Mouse (Mus musculus) forebrain, embryonic 11.5 days (tissue): ENCODE measurements around the gene Sik3. TPM values are rescaled to one million over a fixed set of nuclear protein-coding genes. Genes with fewer than 3 reads are reported as not detected.

Experiments used
- ATAC-seq: fragments of 200-750 bp; cut with Nextera tagmentation; replicated peaks from 2 replicates; pipeline ENCODE4 v1.8.0; 2017; ENCODE audit warnings: moderate TSS enrichment; ENCODE audit not compliant: low FRiP score
- DNase-seq: peaks from one replicate; pipeline ENCODE4 v3.0.0-alpha.2; 2017; ENCODE audit warnings: low spot score
- H3K27ac ChIP-seq: fragments of 300-500 bp; sonication (generic); 2 replicates; pipeline ENCODE4 v1.5.1; 2014; ENCODE audit warnings: low read depth, low read length
- H3K27me3 ChIP-seq: fragments of 300-500 bp; sonication (generic); 2 replicates; pipeline ENCODE4 v1.6.1; 2014; ENCODE audit warnings: mild to moderate bottlenecking, low read length, mixed read lengths; ENCODE audit not compliant: control insufficient read depth, insufficient read depth
- H3K36me3 ChIP-seq: fragments of 300-500 bp; sonication (generic); 2 replicates; pipeline ENCODE4 v1.6.1; 2014; ENCODE audit warnings: mild to moderate bottlenecking, low read length, moderate library complexity, mixed read lengths; ENCODE audit not compliant: control insufficient read depth, insufficient read depth
- H3K4me1 ChIP-seq: fragments of 300-500 bp; sonication (generic); replicated peaks from 2 replicates; pipeline ENCODE4 v1.6.1; 2014; ENCODE audit warnings: low read length, mixed read lengths; ENCODE audit not compliant: control insufficient read depth, insufficient read depth
- H3K4me2 ChIP-seq: fragments of 300-500 bp; sonication (generic); 2 replicates; pipeline ENCODE4 v1.6.1; 2014; ENCODE audit warnings: low read depth, mild to moderate bottlenecking, low read length, moderate library complexity, mixed read lengths; ENCODE audit not compliant: severe bottlenecking
- H3K4me3 ChIP-seq: fragments of 300-500 bp; sonication (generic); 2 replicates; pipeline ENCODE4 v1.5.1; 2014; ENCODE audit warnings: low read depth, low read length
- H3K9ac ChIP-seq: fragments of 300-500 bp; sonication (generic); 2 replicates; pipeline ENCODE4 v1.6.1; 2014; ENCODE audit warnings: low read length
- H3K9me3 ChIP-seq: fragments of 300-500 bp; sonication (generic); 2 replicates; pipeline ENCODE4 v1.6.1; 2016; ENCODE audit warnings: low read length, mixed read lengths; ENCODE audit not compliant: control insufficient read depth
- WGBS: fragments of 180-500 bp; shearing (Covaris S2); extraction: QIAGEN DNeasy Blood & Tissue Kit; methylation state at CpG from one replicate; pipeline ENCODE4 v1.1.7; 2014; 5-methylcytosine and 5-hydroxymethylcytosine counted together
- polyA plus RNA-seq: library from polyadenylated mRNA; unstranded; fragments of >200 nt; fragmentation: Nextera tagmentation; extraction: Ambion mirVana; gene quantifications from 2 replicates; pipeline ENCODE4 v1.2.1, GENCODE M21; 2014

Gene Sik3
- polyA plus RNA-seq, 1 experiment from 2014 or later: 11.3 TPM

GRCm38 (mm10) chr9:46013009-46013586, 478 bp downstream of the Sik3 start:
- Histone ChIP-seq H3K27ac (peak overlapping the region; percentile 74), H3K9me3 (no peaks in the 10 kb centered on the region), H3K4me2 (peak overlapping the region; percentile 73), H3K27me3 (no peaks in the 10 kb centered on the region), H3K9ac (peak overlapping the region; percentile 93), H3K36me3 (no peaks in the 10 kb centered on the region), H3K4me3 (peak overlapping the region; percentile 97), H3K4me1 (peaks cover 24% of the 10 kb centered on the region)
- DNase-seq (no peak), ATAC-seq (peak; percentile 57)
- under 1% methylated on average over 45 of the region's 46 CpGs for WGBS

GRCm38 (mm10) chr9:46013616-46014015, 996 bp downstream of the Sik3 start:
- DNase-seq: no peak

GRCm38 (mm10) chr9:46014251-46014681, 1.6 kb downstream of the Sik3 start:
- no peaks in the 10 kb centered on the region for H3K9me3 ChIP-seq
- DNase-seq (peak; percentile 72), ATAC-seq (no peak)
- H3K9ac ChIP-seq: peak overlapping the region; percentile 6; the same call in 1 of the 2 replicates
- peaks cover 24% of the 10 kb centered on the region for H3K4me1 ChIP-seq
- H3K27me3 ChIP-seq: no peaks in the 10 kb centered on the region
- H3K36me3 ChIP-seq: no peaks in the 10 kb centered on the region
- WGBS: 2% methylated on average over 10 of the region's 10 CpGs
- peak overlapping the region; percentile 73 for H3K4me2 ChIP-seq
- peak overlapping the region; percentile 97 for H3K4me3 ChIP-seq
- H3K27ac ChIP-seq: no peak overlapping the region

More at GRCm38 (mm10) chr9:46013616-46014015, 996 bp downstream of the Sik3 start:
- peak overlapping the region; percentile 97 for H3K4me3 ChIP-seq
- no peaks in the 10 kb centered on the region for H3K27me3 ChIP-seq
- H3K9ac ChIP-seq: peak overlapping the region; percentile 93
- WGBS: 3% methylated on average over 5 of the region's 5 CpGs
- H3K36me3 ChIP-seq: no peaks in the 10 kb centered on the region
- H3K4me2 ChIP-seq: peak overlapping the region; percentile 73
- H3K9me3 ChIP-seq: no peaks in the 10 kb centered on the region
- H3K27ac ChIP-seq: no peak overlapping the region
- no peak for ATAC-seq
- peaks cover 24% of the 10 kb centered on the region for H3K4me1 ChIP-seq

- Histone ChIP-seq H3K36me3 (no peaks in the 10 kb centered on the region), H3K27me3 (no peaks in the 10 kb centered on the region), H3K27ac (no peak overlapping the region), H3K9me3 (no peaks in the 10 kb centered on the region), H3K4me2 (0 out of 2 replicates have a peak overlapping the region, but pooled peaks have one; percentile 19), H3K9ac (no peak overlapping the region), H3K4me3 (no peak overlapping the region), H3K4me1 (peaks cover 24% of the 10 kb centered on the region)
- ATAC-seq (no peak), DNase-seq (no peak)
- 51% methylated on average over 8 of the region's 8 CpGs for WGBS
Observed at GRCm38 (mm10) chr9:46015081-46015551, 2.5 kb downstream of the Sik3 start.

- ATAC-seq: no peak
- peaks cover 24% of the 10 kb centered on the region for H3K4me1 ChIP-seq
- 17% methylated on average over 9 of the region's 9 CpGs for WGBS
Observed at GRCm38 (mm10) chr9:46015831-46016230, 3.2 kb downstream of the Sik3 start.

GRCm38 (mm10) chr9:46016417-46016816, 3.8 kb downstream of the Sik3 start:
- no peak for ATAC-seq
- WGBS: 59% methylated on average over 4 of the region's 4 CpGs
- peaks cover 21% of the 10 kb centered on the region for H3K4me1 ChIP-seq
- no peak overlapping the region for H3K9ac ChIP-seq
- no peak overlapping the region for H3K27ac ChIP-seq
- H3K36me3 ChIP-seq: no peaks in the 10 kb centered on the region
- H3K4me3 ChIP-seq: no peak overlapping the region
- H3K9me3 ChIP-seq: no peaks in the 10 kb centered on the region
- 0 out of 2 replicates have a peak overlapping the region, but pooled peaks have one; percentile 9 for H3K4me2 ChIP-seq
- no peaks in the 10 kb centered on the region for H3K27me3 ChIP-seq
- no peak for DNase-seq

More at GRCm38 (mm10) chr9:46015831-46016230, 3.2 kb downstream of the Sik3 start:
- peak; percentile 54 for DNase-seq
- peak overlapping the region; percentile 30; the same call in 1 of the 2 replicates for H3K4me2 ChIP-seq
- no peaks in the 10 kb centered on the region for H3K9me3 ChIP-seq
- H3K27ac ChIP-seq: no peak overlapping the region
- no peaks in the 10 kb centered on the region for H3K36me3 ChIP-seq
- H3K4me3 ChIP-seq: no peak overlapping the region
- H3K9ac ChIP-seq: 0 out of 2 replicates have a peak overlapping the region, but pooled peaks have one; percentile 12
- H3K27me3 ChIP-seq: no peaks in the 10 kb centered on the region

- ATAC-seq (no peak), DNase-seq (no peak)
- Histone ChIP-seq H3K4me2 (no peak overlapping the region), H3K27me3 (no peaks in the 10 kb centered on the region), H3K4me1 (peaks cover 21% of the 10 kb centered on the region), H3K9ac (no peak overlapping the region), H3K9me3 (no peaks in the 10 kb centered on the region), H3K27ac (no peak overlapping the region), H3K36me3 (no peaks in the 10 kb centered on the region), H3K4me3 (no peak overlapping the region)
- 93% methylated on average over 6 of the region's 6 CpGs for WGBS
Observed at GRCm38 (mm10) chr9:46018316-46018715, 5.7 kb downstream of the Sik3 start.

GRCm38 (mm10) chr9:46019975-46020374, 7.4 kb downstream of the Sik3 start:
- 84% methylated on average over 6 of the region's 6 CpGs for WGBS
- H3K36me3 ChIP-seq: no peaks in the 10 kb centered on the region
- H3K9me3 ChIP-seq: no peaks in the 10 kb centered on the region
- DNase-seq (no peak), ATAC-seq (no peak)
- H3K4me1 ChIP-seq: peaks cover 14% of the 10 kb centered on the region
- no peak overlapping the region for H3K4me2 ChIP-seq
- H3K4me3 ChIP-seq: no peak overlapping the region
- no peak overlapping the region for H3K27ac ChIP-seq
- no peaks in the 10 kb centered on the region for H3K27me3 ChIP-seq
- no peak overlapping the region for H3K9ac ChIP-seq

- no peak for ATAC-seq
- Histone ChIP-seq H3K4me3 (no peak overlapping the region), H3K36me3 (no peaks in the 10 kb centered on the region), H3K9ac (no peak overlapping the region), H3K27ac (no peak overlapping the region), H3K4me2 (no peak overlapping the region), H3K9me3 (no peaks in the 10 kb centered on the region), H3K4me1 (no peaks in the 10 kb centered on the region), H3K27me3 (no peaks in the 10 kb centered on the region)
- WGBS: 95% methylated on average over 11 of the region's 11 CpGs
- DNase-seq: no peak
Observed at GRCm38 (mm10) chr9:46023591-46023990, 11.0 kb downstream of the Sik3 start.
